Mouse (Mus musculus) forebrain, embryonic 10.5 days (tissue): ENCODE measurements around the gene Tvp23a. TPM values are rescaled to one million over a fixed set of nuclear protein-coding genes. Genes with fewer than 3 reads are reported as not detected.
A peak's percentile ranks its signal among the peaks of the same experiment; 100 is the strongest.

ENCODE experiments used
- DNase-seq: peaks from one replicate; pipeline ENCODE4 v3.0.0-alpha.2; 2017; ENCODE audit warnings: low spot score; ENCODE audit errors: extremely low spot score
- H3K27ac ChIP-seq: fragments of 300-500 bp; sonication (generic); 2 replicates; pipeline ENCODE4 v1.5.1; 2016; ENCODE audit warnings: mild to moderate bottlenecking
- H3K27me3 ChIP-seq: fragments of 300-500 bp; sonication (generic); 2 replicates; pipeline ENCODE4 v1.6.1; 2016; ENCODE audit warnings: mild to moderate bottlenecking; ENCODE audit not compliant: poor library complexity, severe bottlenecking
- H3K36me3 ChIP-seq: fragments of 300-500 bp; sonication (generic); replicated peaks from 2 replicates; pipeline ENCODE4 v1.6.1; 2016; ENCODE audit warnings: mild to moderate bottlenecking, moderate library complexity
- H3K4me1 ChIP-seq: fragments of 300-500 bp; sonication (generic); 2 replicates; pipeline ENCODE4 v1.6.1; 2016
- H3K4me3 ChIP-seq: fragments of 300-500 bp; sonication (generic); 2 replicates; pipeline ENCODE4 v1.5.1; 2016; ENCODE audit warnings: mild to moderate bottlenecking, moderate library complexity
- H3K9me3 ChIP-seq: fragments of 300-500 bp; sonication (generic); 2 replicates; pipeline ENCODE4 v1.6.1; 2016; ENCODE audit warnings: mild to moderate bottlenecking, moderate library complexity
- WGBS: fragments of 180-500 bp; shearing (Covaris S2); methylation state at CpG from one replicate; pipeline ENCODE4 v1.1.7; 2016; 5-methylcytosine and 5-hydroxymethylcytosine counted together
- polyA plus RNA-seq: library from polyadenylated mRNA; unstranded; fragments of >200 nt; fragmentation: Nextera tagmentation; extraction: Ambion mirVana; gene quantifications from 2 replicates; pipeline ENCODE4 v1.2.1, GENCODE M21; 2016

Tvp23a gene
- polyA plus RNA-seq: 20.5 and 20.8 TPM in 2 replicates

DNA sequence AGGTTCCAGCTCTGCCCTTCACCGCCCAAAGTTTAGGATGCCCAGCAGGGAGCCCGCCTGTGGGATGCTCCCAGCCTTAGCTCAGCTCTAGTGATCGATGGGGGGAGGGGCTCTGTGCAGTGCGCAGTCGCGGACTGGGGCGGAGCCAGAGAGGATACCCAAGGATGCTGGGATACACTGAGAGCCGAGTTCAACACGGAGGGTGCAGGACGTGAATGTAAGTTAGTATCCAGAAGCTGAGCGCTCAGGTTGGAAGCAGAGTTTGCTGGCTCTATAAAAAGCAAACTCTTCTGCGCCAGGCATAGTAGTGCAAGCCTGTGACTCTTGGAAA lies at the start of gene Tvp23a:
Gene Tvp23a (minus strand): TSS at position 99 of the 331 bp plus-strand sequence.
- H3K36me3 ChIP-seq: no peaks in the 10 kb centered on the region

GRCm38 (mm10) chr16:10495824-10496298 lies 48.7 kb upstream of the Tvp23a start:
- Histone ChIP-seq H3K4me3 (no peak overlapping the region), H3K36me3 (no peaks in the 10 kb centered on the region), H3K27ac (no peak overlapping the region), H3K27me3 (peaks cover under 1% of the 10 kb centered on the region; the same call in 1 of the 2 replicates), H3K9me3 (no peaks in the 10 kb centered on the region), H3K4me1 (no peaks in the 10 kb centered on the region)
- 90% methylated on average over 2 of the region's 2 CpGs for WGBS
- DNase-seq: no peak

More for the DNA sequence above, at the start of gene Tvp23a:
- Histone ChIP-seq H3K4me3 (peak within 1 kb of the TSS; percentile 64), H3K27ac (peak within 1 kb of the TSS; percentile 91), H3K4me1 (peaks cover 29% of the 10 kb centered on the region), H3K9me3 (no peaks in the 10 kb centered on the region), H3K27me3 (no peaks in the 10 kb centered on the region)
- WGBS: 2% methylated on average over 12 of the region's 12 CpGs
- DNase-seq: peak; percentile 84

DNA sequence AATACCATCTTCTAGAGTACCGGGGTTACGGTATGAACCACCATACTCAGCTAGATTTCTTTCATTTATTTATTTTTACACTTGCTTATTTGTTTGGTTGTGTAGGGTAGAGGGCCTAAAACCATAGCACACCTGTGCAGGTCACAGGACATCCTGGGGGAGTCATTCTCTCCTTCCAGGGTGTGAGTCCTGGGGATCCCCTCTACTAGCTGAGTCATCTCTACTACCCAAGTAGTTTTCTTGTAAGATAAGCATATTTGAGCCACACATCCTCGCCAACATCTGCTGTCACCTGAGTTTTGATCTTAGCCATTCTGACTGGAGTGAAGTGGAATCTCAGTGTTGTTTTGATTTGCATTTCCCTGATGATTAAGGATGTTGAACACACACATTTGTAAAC lies 45.4 kb upstream of the Tvp23a start:
- no peak for DNase-seq
- Histone ChIP-seq H3K4me1 (peaks cover 10% of the 10 kb centered on the region), H3K36me3 (no peaks in the 10 kb centered on the region), H3K4me3 (no peak overlapping the region), H3K27me3 (peaks cover 22% of the 10 kb centered on the region), H3K27ac (no peak overlapping the region), H3K9me3 (no peaks in the 10 kb centered on the region)
- WGBS: 88% methylated on average over 3 of the region's 3 CpGs

DNA sequence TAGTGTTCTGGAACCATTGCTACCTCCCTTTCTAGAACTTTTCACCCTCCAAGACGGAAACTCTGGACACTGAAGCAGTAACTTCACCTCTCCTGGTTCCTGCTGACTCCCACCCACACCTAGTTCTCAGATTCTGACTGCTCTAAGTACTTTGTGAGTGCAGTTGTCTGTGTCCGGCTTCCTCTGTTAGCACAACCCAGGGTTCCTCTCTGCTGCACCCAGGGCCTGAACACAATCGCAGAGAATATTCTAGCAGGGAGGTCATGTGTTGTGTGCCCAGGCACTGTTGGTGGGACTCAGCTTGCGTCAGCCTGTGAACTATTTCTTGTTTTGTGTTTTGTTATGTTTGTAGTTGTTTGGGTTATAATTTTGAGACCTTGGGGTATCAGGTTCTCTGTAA lies 44.6 kb upstream of the Tvp23a start:
- no peaks in the 10 kb centered on the region for H3K9me3 ChIP-seq

GRCm38 (mm10) chr16:10490503-10491150 lies 43.5 kb upstream of the Tvp23a start:
- Histone ChIP-seq H3K4me1 (peaks cover 10% of the 10 kb centered on the region), H3K36me3 (no peaks in the 10 kb centered on the region), H3K27ac (no peak overlapping the region), H3K9me3 (no peaks in the 10 kb centered on the region), H3K4me3 (no peak overlapping the region), H3K27me3 (peaks cover 22% of the 10 kb centered on the region)
- 81% methylated on average over 18 of the region's 18 CpGs for WGBS
- DNase-seq: no peak

More for the DNA sequence above, 44.6 kb upstream of the Tvp23a start:
- WGBS: 90% methylated on average over 4 of the region's 4 CpGs
- Histone ChIP-seq H3K4me3 (no peak overlapping the region), H3K4me1 (peaks cover 10% of the 10 kb centered on the region), H3K36me3 (no peaks in the 10 kb centered on the region), H3K27ac (no peak overlapping the region), H3K27me3 (peaks cover 22% of the 10 kb centered on the region)
- DNase-seq: no peak

DNA sequence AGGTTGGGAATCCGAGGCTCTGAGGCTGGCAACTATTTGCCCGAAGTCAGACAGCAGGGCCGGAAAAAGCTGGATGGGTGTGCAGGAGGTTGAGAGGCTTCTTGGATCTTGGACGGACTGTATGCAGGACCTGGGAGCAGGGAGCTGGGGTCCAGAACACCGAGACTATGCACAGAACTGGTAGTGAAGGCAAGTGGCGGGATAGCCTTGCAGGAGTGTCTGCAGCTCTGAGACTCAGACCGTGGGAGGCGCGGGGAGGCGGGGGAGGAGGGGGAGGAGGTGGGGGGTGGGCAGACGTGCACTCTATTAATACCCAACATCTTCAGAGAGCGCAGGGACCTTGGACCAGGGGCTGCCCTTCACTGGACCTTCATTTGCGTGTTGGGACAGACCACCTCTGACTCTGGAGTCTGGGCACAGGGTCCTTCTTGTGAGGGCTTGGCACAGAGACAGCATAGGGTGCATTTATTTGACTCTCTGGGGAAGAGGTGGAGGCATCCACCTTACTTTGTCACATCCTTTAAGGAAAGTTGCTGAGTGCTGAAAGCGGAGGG lies 42.8 kb upstream of the Tvp23a start:
- no peak overlapping the region for H3K27ac ChIP-seq
- no peaks in the 10 kb centered on the region for H3K36me3 ChIP-seq
- 19% methylated on average over 14 of the region's 14 CpGs for WGBS
- H3K9me3 ChIP-seq: no peaks in the 10 kb centered on the region
- H3K27me3 ChIP-seq: peaks cover 22% of the 10 kb centered on the region
- DNase-seq: no peak
- peak overlapping the region; percentile 28 for H3K4me3 ChIP-seq
- peaks cover 10% of the 10 kb centered on the region for H3K4me1 ChIP-seq

DNA sequence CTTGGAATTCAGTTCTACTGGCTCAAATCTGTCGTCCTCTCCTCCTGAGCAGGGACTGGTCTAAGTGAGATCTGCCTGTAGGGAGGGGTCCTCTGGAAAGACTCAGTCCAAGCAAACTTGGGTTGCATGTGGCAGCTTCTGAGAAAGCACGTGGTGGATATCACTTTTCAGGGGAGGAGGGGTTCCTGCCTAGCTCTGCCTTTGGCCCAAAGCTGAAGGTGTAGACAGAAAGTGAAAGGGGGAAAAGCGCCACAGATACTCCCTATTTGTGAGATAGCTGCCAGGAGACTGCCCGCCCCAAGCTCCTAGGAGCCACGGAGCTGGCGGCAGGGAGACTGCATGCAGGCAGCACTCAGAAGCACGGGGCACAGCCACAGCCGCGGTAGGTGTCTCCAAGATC lies 42.3 kb upstream of the Tvp23a start:
- no peak for DNase-seq
- WGBS: 11% methylated on average over 9 of the region's 9 CpGs
- H3K27me3 ChIP-seq: peaks cover 22% of the 10 kb centered on the region
- H3K4me1 ChIP-seq: peaks cover 10% of the 10 kb centered on the region
- H3K36me3 ChIP-seq: no peaks in the 10 kb centered on the region
- peak overlapping the region; percentile 28 for H3K4me3 ChIP-seq
- H3K9me3 ChIP-seq: no peaks in the 10 kb centered on the region
- H3K27ac ChIP-seq: no peak overlapping the region

DNA sequence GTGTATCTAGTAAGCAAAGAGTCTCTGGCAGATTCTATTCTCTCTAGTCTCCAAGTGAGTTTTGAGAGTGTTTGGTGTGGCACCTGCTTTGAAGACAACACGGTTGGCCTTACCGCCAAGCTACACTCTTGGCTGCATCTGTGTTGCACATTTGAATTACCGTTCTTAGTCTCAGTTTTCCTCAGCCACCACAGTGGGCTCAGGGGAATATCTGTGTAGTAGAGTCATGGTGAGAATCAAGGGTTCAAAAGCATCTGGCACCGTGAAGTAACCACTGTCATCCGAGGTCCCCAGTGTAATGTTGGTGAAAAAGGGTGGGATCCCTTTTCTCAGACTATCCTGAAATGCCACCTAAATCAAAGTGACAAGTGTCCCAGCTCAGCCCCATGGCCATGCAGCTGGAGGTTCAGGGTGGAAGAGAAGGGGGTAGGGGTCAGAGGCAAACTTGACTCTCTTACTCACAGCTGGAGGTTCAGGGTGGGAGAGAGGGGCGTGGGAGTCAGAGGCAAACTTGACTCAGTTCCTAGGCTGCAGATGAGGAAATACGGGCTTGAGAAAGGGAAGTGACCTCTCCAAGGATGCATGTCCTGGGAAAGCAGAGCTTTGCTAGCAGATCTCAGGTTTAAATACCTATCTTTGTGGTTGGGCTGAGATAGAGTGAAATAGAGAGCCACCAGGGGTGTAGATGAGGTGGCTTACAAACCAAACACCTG lies 41.8 kb upstream of the Tvp23a start:
- Histone ChIP-seq H3K27me3 (peaks cover 22% of the 10 kb centered on the region), H3K4me3 (no peak overlapping the region), H3K36me3 (no peaks in the 10 kb centered on the region), H3K4me1 (peaks cover 10% of the 10 kb centered on the region), H3K9me3 (no peaks in the 10 kb centered on the region), H3K27ac (no peak overlapping the region)
- 83% methylated on average over 7 of the region's 7 CpGs for WGBS
- no peak for DNase-seq

- H3K4me3 ChIP-seq: no peak overlapping the region
- H3K27ac ChIP-seq: no peak overlapping the region
- DNase-seq: no peak
- H3K4me1 ChIP-seq: peaks cover 10% of the 10 kb centered on the region
- H3K9me3 ChIP-seq: no peaks in the 10 kb centered on the region
- 87% methylated on average over 8 of the region's 8 CpGs for WGBS
- H3K27me3 ChIP-seq: peaks cover 22% of the 10 kb centered on the region
- no peaks in the 10 kb centered on the region for H3K36me3 ChIP-seq
These were observed 40.8 kb upstream of the Tvp23a start for GRCm38 (mm10) chr16:10487895-10488493.

GRCm38 (mm10) chr16:10486993-10487392 lies 39.8 kb upstream of the Tvp23a start:
- Histone ChIP-seq H3K4me1 (peaks cover 10% of the 10 kb centered on the region), H3K9me3 (no peaks in the 10 kb centered on the region), H3K4me3 (no peak overlapping the region), H3K27ac (no peak overlapping the region), H3K36me3 (no peaks in the 10 kb centered on the region), H3K27me3 (peaks cover 22% of the 10 kb centered on the region)
- DNase-seq: no peak
- WGBS: 81% methylated on average over 3 of the region's 3 CpGs

DNA sequence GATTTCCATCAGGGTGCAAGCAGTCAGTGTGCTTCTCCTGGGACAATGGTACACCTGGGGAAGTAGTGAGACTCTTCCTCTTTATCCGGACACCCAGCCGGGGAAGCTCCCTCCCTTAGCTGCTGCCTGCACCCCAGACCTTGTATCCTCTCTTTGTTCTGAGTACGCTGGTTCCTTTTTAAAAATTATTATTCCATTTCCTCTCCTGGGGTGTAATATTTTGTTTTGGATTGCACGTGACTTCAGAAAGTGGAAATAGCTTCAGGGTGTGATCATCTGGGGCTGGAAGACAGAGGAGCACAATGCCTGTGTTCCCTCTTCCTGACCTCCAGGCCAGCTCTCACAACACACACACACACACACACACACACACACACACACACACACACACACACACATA lies 35.2 kb upstream of the Tvp23a start:
- H3K36me3 ChIP-seq: no peaks in the 10 kb centered on the region
- no peak overlapping the region for H3K27ac ChIP-seq
- DNase-seq: no peak
- H3K27me3 ChIP-seq: no peaks in the 10 kb centered on the region
- H3K9me3 ChIP-seq: no peaks in the 10 kb centered on the region
- 73% methylated on average over 4 of the region's 4 CpGs for WGBS
- no peak overlapping the region for H3K4me3 ChIP-seq
- no peaks in the 10 kb centered on the region for H3K4me1 ChIP-seq

DNA sequence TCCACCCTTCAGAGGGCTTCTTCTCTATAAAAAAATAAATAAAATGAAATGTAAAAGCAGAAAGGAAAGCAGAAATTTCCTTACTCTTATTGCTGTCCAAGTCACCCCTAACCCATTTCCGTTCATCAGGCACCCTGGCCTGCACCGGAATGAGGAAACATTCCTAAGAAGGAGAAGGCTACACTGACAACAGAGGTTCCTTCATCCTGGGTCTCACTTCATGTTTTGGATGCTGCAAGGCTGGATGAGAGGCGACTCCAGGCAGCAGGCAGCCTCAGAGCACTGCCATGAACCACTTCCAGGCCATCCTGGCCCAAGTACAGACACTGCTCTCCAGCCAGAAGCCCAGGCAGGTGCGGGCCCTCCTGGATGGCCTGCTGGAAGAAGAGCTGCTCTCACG lies 32.7 kb upstream of the Tvp23a start, which contains the start of gene Ciita:
Gene Ciita (plus strand): TSS at position 203 of the 400 bp plus-strand sequence.
- DNase-seq: no peak
- no peak within 1 kb of the TSS for H3K4me3 ChIP-seq
- no peaks in the 10 kb centered on the region for H3K27me3 ChIP-seq
- no peak within 1 kb of the TSS for H3K27ac ChIP-seq
- H3K36me3 ChIP-seq: no peaks in the 10 kb centered on the region
- WGBS: 82% methylated on average over 5 of the region's 5 CpGs
- no peaks in the 10 kb centered on the region for H3K9me3 ChIP-seq
- H3K4me1 ChIP-seq: no peaks in the 10 kb centered on the region

- no peaks in the 10 kb centered on the region for H3K9me3 ChIP-seq
- no peak for DNase-seq
- 90% methylated on average over 2 of the region's 2 CpGs for WGBS
- H3K27me3 ChIP-seq: no peaks in the 10 kb centered on the region
- no peaks in the 10 kb centered on the region for H3K4me1 ChIP-seq
- no peak overlapping the region for H3K4me3 ChIP-seq
- H3K36me3 ChIP-seq: no peaks in the 10 kb centered on the region
- no peak overlapping the region for H3K27ac ChIP-seq
These were observed 28.8 kb upstream of the Tvp23a start for GRCm38 (mm10) chr16:10475919-10476318.
